9 mouse cellular contexts compared by ENCODE assay signal in genomic region chr19:56908472-56909270, GRCm38 (mm10). TPM values are rescaled to one million over a fixed set of nuclear protein-coding genes. Genes with fewer than 3 reads are reported as not detected.
A peak's percentile ranks its signal among the peaks of the same experiment; 100 is the strongest.
DNase-seq lines count a peak whose midpoint lies in the region; ATAC-seq and TF ChIP-seq lines count a peak whose summit lies in the region.
"Had no signal": no experiment of that assay in that cellular context is flagged by ENCODE, and none has a peak within 500 bp of the region (broad histone marks: within the 10 kb centered on the region; RNA-seq: fewer than 3 reads in every experiment).

No protein-coding gene starts in this region.

- H3K36me3 ChIP-seq in spleen, adult 2 months (ENCODE audit: control insufficient read depth, insufficient read depth, low read length), result no peaks in the 10 kb centered on the region
- H3K36me3 ChIP-seq in midbrain, embryonic 14.5 days (ENCODE audit: control insufficient read depth, insufficient read depth, low read length), result no peaks in the 10 kb centered on the region

- no peaks in the 10 kb centered on the region for H3K4me1 ChIP-seq in spleen, adult 2 months (ENCODE audit: control insufficient read depth, insufficient read depth, insufficient read length)
- peaks cover 7% of the 10 kb centered on the region; the same call in 1 of the 2 replicates for H3K4me1 ChIP-seq in midbrain, embryonic 14.5 days (ENCODE audit: control insufficient read depth, insufficient read depth, low read length)

- ATAC-seq in midbrain, embryonic 14.5 days (ENCODE audit: low FRiP score, low TSS enrichment), result no peak

- peak; percentile 29; the same call in 1 of the 2 replicates for TF ChIP-seq CTCF in spleen, adult 2 months (IDR thresholded peaks at IDR 0.05; ENCODE audit: extremely low read depth, insufficient read depth, insufficient read length, insufficient replicate concordance)

- DNase-seq in spleen, adult 2 months (ENCODE audit: low read depth in 1 of 2, low spot score in 2 of 2), result no peak
- DNase-seq in spleen, adult 12 weeks (ENCODE audit: low spot score), result no peak
- DNase-seq in c-Kit-positive CD71-negative TER-119-negative erythroid progenitor cells, embryonic 14.5 days (ENCODE audit: low read depth), result peak; percentile 23
- peak; percentile 21 to 49 for DNase-seq in frontal cortex, postnatal 36 days (ENCODE audit: low spot score in 2 of 2)
- peak; percentile 58 to 59 for DNase-seq in layer of hippocampus, postnatal 10 days (ENCODE audit: low spot score in 2 of 2)
- peak; percentile 86 for DNase-seq in midbrain, embryonic 14.5 days
- DNase-seq in thymus, postnatal 0 days (ENCODE audit: low spot score), result peak; percentile 41

- H3K27ac ChIP-seq in spleen, adult 2 months (ENCODE audit: insufficient read depth, low read length), result no peak overlapping the region
- no peak overlapping the region for H3K27ac ChIP-seq in midbrain, embryonic 14.5 days (replicated peaks; ENCODE audit: low read depth, low read length)
- H3K27ac ChIP-seq: neural tube, embryonic 12.5 days had no signal

- no peak overlapping the region for H3K4me2 ChIP-seq in midbrain, embryonic 14.5 days (ENCODE audit: low read length)
- H3K4me2 ChIP-seq: neural tube, embryonic 12.5 days had no signal

- TF ChIP-seq POLR2A in spleen, adult 2 months (IDR thresholded peaks at IDR 0.05; ENCODE audit: low read depth, low read length), result no peak

- 66% methylated on average over 17 of the region's 17 CpGs for WGBS in spleen, adult 2 months
- WGBS in midbrain, embryonic 14.5 days, result 78% methylated on average over 17 of the region's 17 CpGs

- no peak overlapping the region for H3K9ac ChIP-seq in midbrain, embryonic 14.5 days (replicated peaks; ENCODE audit: low read length)
- H3K9ac ChIP-seq: neural tube, embryonic 12.5 days had no signal

- no peaks in the 10 kb centered on the region for H3K9me3 ChIP-seq in midbrain, embryonic 14.5 days (ENCODE audit: control insufficient read depth, low read length)
- H3K9me3 ChIP-seq: neural tube, embryonic 12.5 days had no signal

- H3K4me3 ChIP-seq in spleen, adult 2 months (ENCODE audit: extremely low read depth, insufficient read depth, insufficient read length), result no peak overlapping the region
- H3K4me3 ChIP-seq in midbrain, embryonic 14.5 days (replicated peaks; ENCODE audit: low read depth, low read length), result no peak overlapping the region
- H3K4me3 ChIP-seq: neural tube, embryonic 12.5 days had no signal

- no peaks in the 10 kb centered on the region for H3K27me3 ChIP-seq in spleen, adult 2 months (ENCODE audit: control insufficient read depth, insufficient read depth, low read length)
- no peaks in the 10 kb centered on the region for H3K27me3 ChIP-seq in midbrain, embryonic 14.5 days (ENCODE audit: control insufficient read depth, insufficient read depth, low read length)
- H3K27me3 ChIP-seq: neural tube, embryonic 12.5 days had no signal

RNA-seq across cellular contexts. Expression of gene Vwa2, which starts 34.6 kb away (rescaled TPM):
- polyA plus RNA-seq in spleen, adult 2 months (2012; rRNA removed), result 0.06 TPM in 1 of 2 replicates, not detected in the other
- total RNA-seq in layer of hippocampus, postnatal 10 days (2021), result under 1 TPM; 0.27 to 0.31 TPM
- polyA plus RNA-seq in midbrain, embryonic 14.5 days (2014; fragmentation: Nextera tagmentation; extraction: Ambion mirVana), result 0.28 and 0.66 TPM in 2 replicates
- 0.67 and 0.73 TPM in 2 replicates for polyA plus RNA-seq in thymus, postnatal 0 days (2015; fragmentation: Nextera tagmentation; extraction: Ambion mirVana)
- total RNA-seq: heart, adult 18-20 months had no signal

Comparison
In these comparisons a context has a peak if more than half of its experiments do, and no peak if none do; other contexts are left out.
1. DNase-seq: peak in c-Kit-positive CD71-negative TER-119-negative erythroid progenitor cells, embryonic 14.5 days (single experiment), frontal cortex, postnatal 36 days (2 of 2), layer of hippocampus, postnatal 10 days (2 of 2), midbrain, embryonic 14.5 days (single experiment) and thymus, postnatal 0 days (single experiment); none in spleen, adult 2 months (0 of 2) and spleen, adult 12 weeks (single experiment).